Mouse (Mus musculus): ENCODE data around the gene Cdkl1. TPM values are rescaled to one million over a fixed set of nuclear protein-coding genes. Genes with fewer than 3 reads are reported as not detected.

Cdkl1 gene
- polyA plus RNA-seq, 1 experiment from 2014 or later = 0.81 TPM

- no peaks in the 10 kb centered on the region for H3K27me3 ChIP-seq (ENCODE audit: control insufficient read depth, insufficient read depth, low read length)
- 0 out of 2 replicates have a peak overlapping the region, but pooled peaks have one; percentile 7 for H3K9ac ChIP-seq (ENCODE audit: low read length)
- no peaks in the 10 kb centered on the region for H3K36me3 ChIP-seq (ENCODE audit: control insufficient read depth, insufficient read depth, low read length)
- no peak for ATAC-seq (replicated peaks; ENCODE audit: low FRiP score)
- no peak for DNase-seq (ENCODE audit: low spot score)
- WGBS = 62% methylated on average over 7 of the region's 7 CpGs
- no peaks in the 10 kb centered on the region for H3K9me3 ChIP-seq (ENCODE audit: control insufficient read depth, low read length)
- H3K4me1 ChIP-seq (replicated peaks; ENCODE audit: control insufficient read depth, insufficient read depth, low read length) = peaks cover 2% of the 10 kb centered on the region; the same call in 1 of the 2 replicates
- no peak overlapping the region for H3K27ac ChIP-seq (ENCODE audit: low read depth, low read length)
- no peak overlapping the region for H3K4me3 ChIP-seq (ENCODE audit: low read depth, low read length)
- H3K4me2 ChIP-seq (ENCODE audit: low read depth, low read length, severe bottlenecking) = no peak overlapping the region
These were observed 31.7 kb downstream of the Cdkl1 start for GRCm38 (mm10) chr12:69759267-69759885.

- WGBS = 11% methylated on average over 22 of the region's 22 CpGs
- Histone ChIP-seq H3K4me1 (replicated peaks; ENCODE audit: control insufficient read depth, insufficient read depth, low read length) (peaks cover 2% of the 10 kb centered on the region; the same call in 1 of the 2 replicates), H3K27me3 (ENCODE audit: control insufficient read depth, insufficient read depth, low read length) (no peaks in the 10 kb centered on the region), H3K4me3 (ENCODE audit: low read depth, low read length) (0 out of 2 replicates have a peak overlapping the region, but pooled peaks have one; percentile 4), H3K9ac (ENCODE audit: low read length) (peak overlapping the region; percentile 35; the same call in 1 of the 2 replicates), H3K4me2 (ENCODE audit: low read depth, low read length, severe bottlenecking) (peak overlapping the region; percentile 36), H3K9me3 (ENCODE audit: control insufficient read depth, low read length) (no peaks in the 10 kb centered on the region), H3K36me3 (ENCODE audit: control insufficient read depth, insufficient read depth, low read length) (no peaks in the 10 kb centered on the region), H3K27ac (ENCODE audit: low read depth, low read length) (no peak overlapping the region)
- DNase-seq (ENCODE audit: low spot score) = no peak
- ATAC-seq (replicated peaks; ENCODE audit: low FRiP score) = no peak
These were observed 32.6 kb downstream of the Cdkl1 start for GRCm38 (mm10) chr12:69758221-69759185.

- no peak overlapping the region; the same call in 1 of the 2 replicates for H3K9ac ChIP-seq (ENCODE audit: low read length)
- no peaks in the 10 kb centered on the region for H3K27me3 ChIP-seq (ENCODE audit: control insufficient read depth, insufficient read depth, low read length)
- ATAC-seq (replicated peaks; ENCODE audit: low FRiP score) = peak; percentile 80
- peak overlapping the region; percentile 31; the same call in 1 of the 2 replicates for H3K4me2 ChIP-seq (ENCODE audit: low read depth, low read length, severe bottlenecking)
- H3K36me3 ChIP-seq (ENCODE audit: control insufficient read depth, insufficient read depth, low read length) = no peaks in the 10 kb centered on the region
- 18% methylated on average over 22 of the region's 22 CpGs for WGBS
- no peaks in the 10 kb centered on the region for H3K9me3 ChIP-seq (ENCODE audit: control insufficient read depth, low read length)
- peak; percentile 85 for DNase-seq (ENCODE audit: low spot score)
- peak overlapping the region; percentile 25; the same call in 1 of the 2 replicates for H3K27ac ChIP-seq (ENCODE audit: low read depth, low read length)
- peaks cover 2% of the 10 kb centered on the region; the same call in 1 of the 2 replicates for H3K4me1 ChIP-seq (replicated peaks; ENCODE audit: control insufficient read depth, insufficient read depth, low read length)
- no peak overlapping the region for H3K4me3 ChIP-seq (ENCODE audit: low read depth, low read length)
These were observed 33.5 kb downstream of the Cdkl1 start for GRCm38 (mm10) chr12:69757418-69758141.

DNA sequence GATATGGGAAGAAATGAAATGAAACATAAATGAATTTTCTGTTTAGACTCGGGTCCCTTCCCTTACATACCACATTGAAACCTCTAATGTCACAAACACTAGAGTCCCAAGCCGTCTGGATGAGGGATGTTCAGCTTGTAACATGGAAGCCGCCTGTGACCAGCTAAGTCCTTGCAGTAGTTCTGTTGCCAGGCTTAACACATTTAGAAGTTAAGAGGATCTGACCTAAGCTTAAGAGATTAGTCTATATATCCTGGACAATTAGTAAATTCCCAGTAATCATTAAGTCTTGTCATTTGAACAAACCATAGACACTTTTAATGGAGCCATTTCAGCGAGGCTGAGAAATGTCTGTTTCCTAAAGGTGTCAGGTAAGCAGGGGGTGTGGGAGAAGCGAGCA, 35.1 kb downstream of the Cdkl1 start:
- DNase-seq (ENCODE audit: low spot score) (no peak), ATAC-seq (replicated peaks; ENCODE audit: low FRiP score) (no peak)
- no peaks in the 10 kb centered on the region for H3K9me3 ChIP-seq (ENCODE audit: control insufficient read depth, low read length)
- H3K4me2 ChIP-seq (ENCODE audit: low read depth, low read length, severe bottlenecking) = no peak overlapping the region
- H3K9ac ChIP-seq (ENCODE audit: low read length) = no peak overlapping the region
- H3K4me3 ChIP-seq (ENCODE audit: low read depth, low read length) = no peak overlapping the region
- H3K4me1 ChIP-seq (replicated peaks; ENCODE audit: control insufficient read depth, insufficient read depth, low read length) = peaks cover 6% of the 10 kb centered on the region; the same call in 1 of the 2 replicates
- no peaks in the 10 kb centered on the region for H3K36me3 ChIP-seq (ENCODE audit: control insufficient read depth, insufficient read depth, low read length)
- H3K27me3 ChIP-seq (ENCODE audit: control insufficient read depth, insufficient read depth, low read length) = no peaks in the 10 kb centered on the region
- H3K27ac ChIP-seq (ENCODE audit: low read depth, low read length) = no peak overlapping the region
- WGBS = 78% methylated on average over 5 of the region's 5 CpGs

DNA sequence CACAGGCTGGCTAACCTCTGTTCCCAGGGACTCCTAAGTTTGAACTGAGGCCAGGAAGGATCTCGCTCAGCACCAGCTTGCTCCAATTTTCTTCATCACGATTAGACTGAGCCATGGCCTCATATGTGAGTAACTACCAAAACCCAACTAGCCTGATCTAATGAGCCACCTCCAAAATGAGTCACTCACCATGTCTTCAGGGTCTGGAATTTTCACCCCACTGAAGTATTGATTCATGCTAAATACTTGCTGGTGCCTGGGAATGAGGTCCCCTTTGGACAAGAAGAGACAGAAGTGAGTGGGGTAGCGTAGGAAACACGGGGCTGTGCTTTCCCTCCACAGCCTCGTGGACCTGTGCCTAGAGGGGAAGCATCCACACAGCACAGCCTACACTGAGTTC, 37.1 kb downstream of the Cdkl1 start:
- DNase-seq (ENCODE audit: low spot score) = no peak
- no peak overlapping the region for H3K27ac ChIP-seq (ENCODE audit: low read depth, low read length)
- 89% methylated on average over 5 of the region's 5 CpGs for WGBS
- no peaks in the 10 kb centered on the region for H3K36me3 ChIP-seq (ENCODE audit: control insufficient read depth, insufficient read depth, low read length)
- ATAC-seq (replicated peaks; ENCODE audit: low FRiP score) = no peak
- H3K9me3 ChIP-seq (ENCODE audit: control insufficient read depth, low read length) = no peaks in the 10 kb centered on the region
- H3K27me3 ChIP-seq (ENCODE audit: control insufficient read depth, insufficient read depth, low read length) = no peaks in the 10 kb centered on the region
- H3K9ac ChIP-seq (ENCODE audit: low read length) = no peak overlapping the region
- peaks cover 6% of the 10 kb centered on the region; the same call in 1 of the 2 replicates for H3K4me1 ChIP-seq (replicated peaks; ENCODE audit: control insufficient read depth, insufficient read depth, low read length)
- no peak overlapping the region for H3K4me2 ChIP-seq (ENCODE audit: low read depth, low read length, severe bottlenecking)
- H3K4me3 ChIP-seq (ENCODE audit: low read depth, low read length) = no peak overlapping the region

DNA sequence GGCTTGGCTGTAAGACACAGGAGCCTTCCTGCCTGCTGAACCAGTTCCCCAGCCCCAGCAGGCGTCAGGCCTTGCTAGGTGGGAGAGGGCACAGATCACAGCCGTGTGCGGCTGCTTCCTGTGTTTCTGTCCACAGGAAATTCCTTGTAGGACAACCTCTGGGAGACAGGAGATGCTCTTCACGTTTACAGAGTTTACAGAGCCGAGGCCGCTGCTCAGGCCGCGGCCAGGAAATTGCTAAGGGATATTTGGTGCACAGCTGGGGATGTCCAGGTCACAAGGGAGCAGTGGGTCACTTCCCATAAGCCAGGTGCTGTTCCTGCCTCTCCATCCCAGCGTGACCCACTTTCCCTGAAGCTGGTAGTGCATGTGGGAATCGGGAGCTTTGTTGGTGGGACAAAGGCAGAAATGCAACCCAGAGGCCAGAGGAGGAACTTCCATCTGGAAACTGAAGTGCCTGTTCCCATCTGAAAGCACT, 39.2 kb downstream of the Cdkl1 start:
- Histone ChIP-seq H3K27ac (ENCODE audit: low read depth, low read length) (0 out of 2 replicates have a peak overlapping the region, but pooled peaks have one; percentile 1), H3K9me3 (ENCODE audit: control insufficient read depth, low read length) (no peaks in the 10 kb centered on the region), H3K4me1 (replicated peaks; ENCODE audit: control insufficient read depth, insufficient read depth, low read length) (peaks cover 4% of the 10 kb centered on the region; the same call in 1 of the 2 replicates), H3K4me2 (ENCODE audit: low read depth, low read length, severe bottlenecking) (no peak overlapping the region), H3K4me3 (ENCODE audit: low read depth, low read length) (no peak overlapping the region), H3K36me3 (ENCODE audit: control insufficient read depth, insufficient read depth, low read length) (no peaks in the 10 kb centered on the region), H3K27me3 (ENCODE audit: control insufficient read depth, insufficient read depth, low read length) (no peaks in the 10 kb centered on the region), H3K9ac (ENCODE audit: low read length) (no peak overlapping the region)
- DNase-seq (ENCODE audit: low spot score) = no peak
- ATAC-seq (replicated peaks; ENCODE audit: low FRiP score) = no peak
- WGBS = 43% methylated on average over 10 of the region's 10 CpGs

DNA sequence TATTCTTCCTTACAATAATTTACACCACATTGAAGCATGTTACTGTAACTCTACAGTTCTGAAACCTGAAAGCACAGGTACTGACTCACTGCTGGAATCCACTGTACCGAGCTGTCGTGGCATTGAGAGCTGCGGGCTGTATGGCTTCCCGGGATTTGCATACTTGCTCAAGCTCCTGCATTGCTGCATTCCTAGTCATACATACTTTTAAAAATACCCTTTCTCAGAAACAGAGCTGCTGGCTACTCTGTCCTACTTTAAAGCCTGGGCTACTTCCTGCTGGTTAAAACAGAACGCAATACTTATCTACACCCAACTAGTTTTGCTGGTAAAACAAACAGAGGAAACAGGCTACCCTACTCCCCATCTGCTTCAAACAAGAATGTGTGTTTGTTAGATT, 46.9 kb downstream of the Cdkl1 start:
- Histone ChIP-seq H3K9ac (ENCODE audit: low read length) (no peak overlapping the region), H3K4me3 (ENCODE audit: low read depth, low read length) (no peak overlapping the region), H3K36me3 (ENCODE audit: control insufficient read depth, insufficient read depth, low read length) (no peaks in the 10 kb centered on the region), H3K9me3 (ENCODE audit: control insufficient read depth, low read length) (no peaks in the 10 kb centered on the region), H3K27me3 (ENCODE audit: control insufficient read depth, insufficient read depth, low read length) (no peaks in the 10 kb centered on the region), H3K27ac (ENCODE audit: low read depth, low read length) (no peak overlapping the region), H3K4me1 (replicated peaks; ENCODE audit: control insufficient read depth, insufficient read depth, low read length) (no peaks in the 10 kb centered on the region), H3K4me2 (ENCODE audit: low read depth, low read length, severe bottlenecking) (no peak overlapping the region)
- ATAC-seq (replicated peaks; ENCODE audit: low FRiP score) (no peak), DNase-seq (ENCODE audit: low spot score) (no peak)
- WGBS = 89% methylated on average over 5 of the region's 5 CpGs

DNA sequence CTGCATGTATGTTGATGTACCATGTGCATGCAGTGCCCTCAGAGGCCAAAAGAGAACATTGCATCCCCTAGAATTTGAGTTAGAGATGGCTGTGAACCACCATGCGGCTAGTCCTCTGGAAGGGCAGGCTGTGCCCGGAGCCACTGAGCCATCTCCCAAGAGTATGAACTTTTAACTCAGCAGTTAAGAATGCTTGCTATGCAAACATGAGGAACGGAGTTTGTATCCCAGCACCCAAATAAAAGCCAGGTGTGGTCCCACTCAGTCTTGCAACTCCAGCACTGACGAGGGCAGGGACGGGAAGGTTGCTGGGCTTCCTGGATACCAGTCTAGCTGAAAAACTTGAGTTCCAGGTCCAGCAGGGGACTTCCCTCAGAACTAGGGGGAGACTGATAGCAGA, 49.1 kb downstream of the Cdkl1 start:
- Histone ChIP-seq H3K27me3 (ENCODE audit: control insufficient read depth, insufficient read depth, low read length) (no peaks in the 10 kb centered on the region), H3K4me2 (ENCODE audit: low read depth, low read length, severe bottlenecking) (no peak overlapping the region), H3K9me3 (ENCODE audit: control insufficient read depth, low read length) (no peaks in the 10 kb centered on the region), H3K36me3 (ENCODE audit: control insufficient read depth, insufficient read depth, low read length) (no peaks in the 10 kb centered on the region), H3K27ac (ENCODE audit: low read depth, low read length) (no peak overlapping the region), H3K9ac (ENCODE audit: low read length) (no peak overlapping the region), H3K4me1 (replicated peaks; ENCODE audit: control insufficient read depth, insufficient read depth, low read length) (no peaks in the 10 kb centered on the region), H3K4me3 (ENCODE audit: low read depth, low read length) (no peak overlapping the region)
- no peak for ATAC-seq (replicated peaks; ENCODE audit: low FRiP score)
- no peak for DNase-seq (ENCODE audit: low spot score)
- 84% methylated on average over 5 of the region's 5 CpGs for WGBS
